Comparison of ENCODE assay signal across 25 mouse cellular contexts in the genomic region with DNA sequence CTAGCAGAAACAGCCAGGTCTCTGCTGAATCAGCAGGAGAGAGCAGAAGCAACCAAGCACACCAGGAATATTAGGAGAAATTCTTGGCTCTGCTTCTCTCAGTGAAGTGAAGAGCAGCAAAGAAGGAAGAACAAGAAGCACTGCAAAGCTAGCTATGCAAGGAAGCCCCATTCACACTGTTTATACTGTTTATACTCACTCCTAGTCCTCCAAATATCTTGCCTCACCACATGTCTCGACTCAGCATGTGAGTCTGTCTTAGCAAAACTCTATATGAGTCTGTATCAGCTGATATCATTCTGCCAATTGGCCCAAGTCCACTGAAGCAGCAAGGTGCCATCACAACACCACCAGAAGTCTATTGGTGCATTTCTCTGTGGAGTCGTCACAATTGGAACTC.
DNase-seq lines count a peak whose midpoint lies in the region; ATAC-seq lines count a peak whose summit lies in the region.
"Had no signal": no experiment of that assay in that cellular context is flagged by ENCODE, and none has a peak within 500 bp of the region (broad histone marks: within the 10 kb centered on the region; RNA-seq: fewer than 3 reads in every experiment).

No protein-coding gene starts in this region.

- no peak overlapping the region for H3K9ac ChIP-seq in forebrain, embryonic 13.5 days
- no peak overlapping the region for H3K9ac ChIP-seq in forebrain, embryonic 15.5 days (replicated peaks)
- H3K9ac ChIP-seq in forebrain, embryonic 16.5 days (replicated peaks; ENCODE audit: low read depth, low read length) = no peak overlapping the region
- H3K9ac ChIP-seq in forebrain, embryonic 11.5 days (ENCODE audit: low read length) = no peak overlapping the region
- H3K9ac ChIP-seq: embryonic facial prominence, embryonic 13.5 days; embryonic facial prominence, embryonic 15.5 days had no signal

- no peak overlapping the region for H3K4me2 ChIP-seq in forebrain, embryonic 13.5 days
- no peak overlapping the region for H3K4me2 ChIP-seq in forebrain, embryonic 15.5 days (replicated peaks)
- H3K4me2 ChIP-seq in forebrain, embryonic 16.5 days (ENCODE audit: low read length) = no peak overlapping the region
- H3K4me2 ChIP-seq in forebrain, embryonic 11.5 days (ENCODE audit: low read depth, low read length, severe bottlenecking) = no peak overlapping the region
- H3K4me2 ChIP-seq: embryonic facial prominence, embryonic 13.5 days; embryonic facial prominence, embryonic 15.5 days had no signal

- H3K9me3 ChIP-seq in forebrain, embryonic 13.5 days (replicated peaks) = no peaks in the 10 kb centered on the region
- no peaks in the 10 kb centered on the region for H3K9me3 ChIP-seq in forebrain, embryonic 15.5 days
- no peaks in the 10 kb centered on the region for H3K9me3 ChIP-seq in forebrain, embryonic 16.5 days (ENCODE audit: control insufficient read depth, low read length)
- no peaks in the 10 kb centered on the region for H3K9me3 ChIP-seq in forebrain, embryonic 11.5 days (ENCODE audit: control insufficient read depth, low read length)
- H3K9me3 ChIP-seq: embryonic facial prominence, embryonic 13.5 days; embryonic facial prominence, embryonic 15.5 days; forebrain, embryonic 10.5 days; G1E had no signal

- H3K27ac ChIP-seq in forebrain, embryonic 13.5 days = no peak overlapping the region
- H3K27ac ChIP-seq in forebrain, embryonic 15.5 days (replicated peaks) = no peak overlapping the region
- no peak overlapping the region for H3K27ac ChIP-seq in forebrain, embryonic 16.5 days (ENCODE audit: low read length)
- H3K27ac ChIP-seq in forebrain, embryonic 11.5 days (ENCODE audit: low read depth, low read length) = no peak overlapping the region
- H3K27ac ChIP-seq: embryonic facial prominence, embryonic 13.5 days; embryonic facial prominence, embryonic 15.5 days; forebrain, embryonic 10.5 days; gastrocnemius, adult 2 months had no signal

- peak; percentile 51; the same call in 1 of the 2 replicates for ATAC-seq in forebrain, embryonic 13.5 days
- ATAC-seq in forebrain, embryonic 15.5 days (replicated peaks) = no peak
- peak; percentile 49; the same call in 1 of the 2 replicates for ATAC-seq in forebrain, embryonic 16.5 days
- ATAC-seq in forebrain, embryonic 11.5 days (replicated peaks; ENCODE audit: low FRiP score) = no peak
- ATAC-seq: activated CD4-positive, CD25-positive, alpha-beta regulatory T cell, adult 4 months; CD4-positive, CD25-positive, alpha-beta regulatory T cell, adult 4 months; Patski had no signal

- no peak overlapping the region for H3K4me3 ChIP-seq in forebrain, embryonic 13.5 days
- no peak overlapping the region for H3K4me3 ChIP-seq in forebrain, embryonic 15.5 days
- H3K4me3 ChIP-seq in forebrain, embryonic 16.5 days (replicated peaks; ENCODE audit: low read length) = no peak overlapping the region
- no peak overlapping the region for H3K4me3 ChIP-seq in forebrain, embryonic 11.5 days (ENCODE audit: low read depth, low read length)
- H3K4me3 ChIP-seq: embryonic facial prominence, embryonic 13.5 days; embryonic facial prominence, embryonic 15.5 days; erythroblast, embryonic 14.5 days; forebrain, embryonic 10.5 days; gastrocnemius, adult 2 months had no signal

- 83% methylated on average over 2 of the region's 2 CpGs for WGBS in forebrain, embryonic 13.5 days
- WGBS in forebrain, embryonic 15.5 days = 66% methylated on average over 2 of the region's 2 CpGs
- 71% methylated on average over 2 of the region's 2 CpGs for WGBS in forebrain, embryonic 16.5 days
- 93% methylated on average over 2 of the region's 2 CpGs for WGBS in forebrain, embryonic 11.5 days

- no peaks in the 10 kb centered on the region for H3K27me3 ChIP-seq in forebrain, embryonic 13.5 days
- no peaks in the 10 kb centered on the region for H3K27me3 ChIP-seq in forebrain, embryonic 15.5 days
- H3K27me3 ChIP-seq in forebrain, embryonic 16.5 days (replicated peaks; ENCODE audit: control insufficient read depth, insufficient read depth, low read length) = no peaks in the 10 kb centered on the region
- no peaks in the 10 kb centered on the region for H3K27me3 ChIP-seq in forebrain, embryonic 11.5 days (ENCODE audit: control insufficient read depth, insufficient read depth, low read length)
- H3K27me3 ChIP-seq: CH12.LX; embryonic facial prominence, embryonic 13.5 days; embryonic facial prominence, embryonic 15.5 days; Patski had no signal

- no peaks in the 10 kb centered on the region for H3K4me1 ChIP-seq in forebrain, embryonic 13.5 days
- no peaks in the 10 kb centered on the region for H3K4me1 ChIP-seq in forebrain, embryonic 15.5 days
- H3K4me1 ChIP-seq in forebrain, embryonic 16.5 days (replicated peaks; ENCODE audit: control insufficient read depth, insufficient read depth, low read length) = no peaks in the 10 kb centered on the region
- H3K4me1 ChIP-seq in forebrain, embryonic 11.5 days (replicated peaks; ENCODE audit: control insufficient read depth, insufficient read depth, low read length) = no peaks in the 10 kb centered on the region
- H3K4me1 ChIP-seq: embryonic facial prominence, embryonic 13.5 days; embryonic facial prominence, embryonic 15.5 days; forebrain, embryonic 10.5 days had no signal

- peak; percentile 21 to 42 for DNase-seq in cerebellum, postnatal 10 days
- no peak for DNase-seq in cerebellum, postnatal 36 days
- no peak for DNase-seq in forebrain, embryonic 11.5 days (ENCODE audit: low spot score)
- DNase-seq: adrenal gland, adult 8-10 months; adrenal gland, postnatal 14 days; adrenal gland, postnatal 36 days; B cell, adult 2 months; cerebellum, adult 11 months; cerebellum, adult 2 months; cerebellum, adult 9-10 months; cerebellum, postnatal 25 days; embryo, embryonic 11 days; gastrocnemius, adult 2 months had no signal

- no peaks in the 10 kb centered on the region for H3K36me3 ChIP-seq in forebrain, embryonic 13.5 days (ENCODE audit: poor library complexity, severe bottlenecking)
- no peaks in the 10 kb centered on the region for H3K36me3 ChIP-seq in forebrain, embryonic 15.5 days
- no peaks in the 10 kb centered on the region for H3K36me3 ChIP-seq in forebrain, embryonic 16.5 days (ENCODE audit: control insufficient read depth, insufficient read depth)
- H3K36me3 ChIP-seq in forebrain, embryonic 11.5 days (ENCODE audit: control insufficient read depth, insufficient read depth, low read length) = no peaks in the 10 kb centered on the region
- H3K36me3 ChIP-seq: embryonic facial prominence, embryonic 13.5 days; embryonic facial prominence, embryonic 15.5 days; forebrain, embryonic 10.5 days; G1E had no signal

Comparison
In these comparisons a context has a peak if more than half of its experiments do, and no peak if none do; other contexts are left out.
1. DNase-seq: peak in cerebellum, postnatal 10 days (2 of 2); none in cerebellum, postnatal 36 days (0 of 2) and forebrain, embryonic 11.5 days (single experiment).
2. ATAC-seq: peak in forebrain, embryonic 13.5 days (single experiment) and forebrain, embryonic 16.5 days (single experiment); none in forebrain, embryonic 15.5 days (single experiment) and forebrain, embryonic 11.5 days (single experiment).